Mouse (Mus musculus): ENCODE measurements around the gene Mcm3ap.

The Mcm3ap gene

DNA sequence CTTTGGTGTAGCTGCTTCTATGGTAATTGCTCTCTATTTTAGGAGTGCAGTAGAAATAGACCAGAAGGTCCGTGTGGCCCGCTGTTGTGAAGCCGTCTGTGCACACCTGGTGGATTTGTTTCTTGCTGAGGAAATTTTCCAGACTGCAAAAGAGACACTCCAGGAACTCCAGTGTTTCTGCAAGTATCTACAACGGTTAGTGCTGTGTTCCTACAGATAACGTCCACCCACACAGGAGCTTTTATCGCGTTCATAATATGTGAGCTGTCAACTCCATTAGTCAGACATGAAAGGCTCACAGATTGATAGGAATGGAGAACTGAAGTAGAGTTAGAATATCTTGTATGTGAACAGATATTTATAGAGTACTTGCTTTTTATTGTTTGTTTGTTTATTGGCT, 27.6 kb downstream of the Mcm3ap start:
- DNase-seq = no peak

- no peak for DNase-seq
Observed at GRCm38 (mm10) chr10:76497522-76497921, 28.8 kb downstream of the Mcm3ap start.

GRCm38 (mm10) chr10:76504271-76504943, 35.7 kb downstream of the Mcm3ap start:
- DNase-seq = no peak

- no peak for DNase-seq
Observed at GRCm38 (mm10) chr10:76505865-76506264, 37.1 kb downstream of the Mcm3ap start.

- DNase-seq = no peak
Observed at GRCm38 (mm10) chr10:76512965-76513583, 44.3 kb downstream of the Mcm3ap start.

GRCm38 (mm10) chr10:76530922-76531321, 62.2 kb downstream of the Mcm3ap start:
- no peak for DNase-seq

GRCm38 (mm10) chr10:76531375-76531774, 62.6 kb downstream of the Mcm3ap start, which contains the start of gene Lss:
TSS of gene Lss (plus strand) at chr10:76531588.
- DNase-seq = peak; percentile 98

DNA sequence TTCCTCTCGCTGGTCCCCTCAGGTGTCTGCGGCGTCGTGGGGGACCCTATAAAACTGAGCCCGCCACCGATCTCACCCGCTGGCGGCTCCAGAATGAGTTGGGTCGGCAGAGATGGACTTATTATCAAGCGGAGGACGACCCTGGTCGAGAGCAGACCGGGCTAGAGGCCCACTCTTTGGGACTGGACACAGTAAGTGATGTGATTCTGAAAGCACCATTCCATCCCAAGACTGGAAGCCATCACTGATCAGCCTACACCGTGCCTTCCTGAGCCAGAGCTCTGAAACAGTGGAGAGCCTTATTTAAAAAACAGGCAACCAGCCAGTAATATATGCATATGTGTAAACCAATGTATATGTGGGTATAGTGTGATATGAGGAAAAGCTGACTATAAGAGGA, 63.1 kb downstream of the Mcm3ap start:
- DNase-seq = no peak

- no peak for DNase-seq
Observed at GRCm38 (mm10) chr10:76535526-76535925, 66.8 kb downstream of the Mcm3ap start.

DNA sequence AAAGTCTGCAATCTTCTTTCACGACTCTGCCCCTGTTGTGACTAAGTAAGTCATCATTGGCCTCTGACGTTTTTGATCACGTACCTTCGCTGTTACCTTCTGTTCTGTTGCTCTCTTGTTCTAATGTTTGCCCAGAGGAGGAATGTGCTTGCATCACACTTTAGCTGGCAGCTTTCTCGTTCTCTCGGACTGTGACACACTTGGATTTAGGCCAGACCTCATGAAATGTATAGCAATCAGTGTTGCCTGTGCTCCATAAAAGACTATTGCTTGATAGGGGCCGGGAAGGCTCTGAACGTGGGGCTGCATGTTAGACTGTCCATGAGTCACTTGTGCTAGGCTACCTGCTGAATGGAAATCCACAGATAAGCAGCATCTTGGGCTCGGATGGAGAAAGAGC, 68.9 kb downstream of the Mcm3ap start:
- no peak for DNase-seq

GRCm38 (mm10) chr10:76541336-76542085, 72.8 kb downstream of the Mcm3ap start:
- no peak for DNase-seq

DNA sequence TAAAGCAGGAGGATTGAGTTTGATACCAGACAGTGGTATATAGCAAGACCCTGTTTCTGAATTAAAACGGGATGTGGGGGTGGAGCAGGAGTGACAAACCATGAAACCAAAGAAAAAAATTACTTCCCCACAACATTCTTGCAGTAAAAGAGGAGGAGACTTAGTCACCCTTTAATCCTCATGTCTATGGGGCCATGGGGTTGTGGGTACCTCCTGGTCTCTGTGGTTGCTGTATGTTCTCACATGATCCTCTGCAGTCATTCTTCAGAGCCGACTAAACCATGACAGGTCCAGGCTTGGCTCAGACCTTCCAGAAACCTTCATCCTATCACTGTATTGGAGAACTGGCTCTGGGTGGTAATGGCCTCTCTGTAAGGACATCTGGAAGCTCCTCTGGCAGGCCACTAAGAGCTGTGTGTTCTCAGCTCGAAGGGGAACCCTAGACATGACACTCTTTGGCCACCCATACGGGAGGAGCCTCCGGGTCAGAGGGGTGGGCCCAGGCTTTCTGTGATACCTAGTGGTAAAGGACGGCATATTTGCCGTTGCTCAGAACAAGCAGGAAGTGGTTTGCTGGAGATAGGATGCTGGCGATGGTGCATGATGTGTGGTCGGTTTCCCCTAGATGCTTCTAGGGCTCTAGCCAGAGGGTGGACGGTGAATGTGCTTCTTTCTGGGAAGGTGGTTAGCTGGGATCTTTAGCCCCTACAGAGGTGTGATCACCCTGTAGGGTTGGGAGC, 74.1 kb downstream of the Mcm3ap start:
- DNase-seq = no peak

DNA sequence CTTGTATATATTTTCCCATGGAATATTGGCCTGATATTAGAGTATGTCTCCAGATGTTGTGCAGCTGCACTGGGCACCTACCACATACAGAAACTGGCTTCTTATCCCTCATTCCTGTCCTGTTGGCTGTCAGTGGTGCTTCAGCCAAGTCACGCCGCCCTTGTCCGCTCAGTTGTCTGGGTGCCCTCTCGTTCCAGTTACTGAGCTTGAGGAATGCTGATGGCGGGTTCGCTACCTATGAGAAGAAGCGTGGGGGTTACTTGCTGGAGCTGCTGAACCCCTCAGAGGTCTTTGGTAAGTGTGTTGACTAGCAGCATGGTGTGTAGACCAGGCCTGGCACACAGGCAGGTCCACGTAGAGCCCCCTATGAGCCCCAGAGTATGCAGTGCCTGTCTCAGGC, 77.8 kb downstream of the Mcm3ap start:
- DNase-seq = no peak

DNA sequence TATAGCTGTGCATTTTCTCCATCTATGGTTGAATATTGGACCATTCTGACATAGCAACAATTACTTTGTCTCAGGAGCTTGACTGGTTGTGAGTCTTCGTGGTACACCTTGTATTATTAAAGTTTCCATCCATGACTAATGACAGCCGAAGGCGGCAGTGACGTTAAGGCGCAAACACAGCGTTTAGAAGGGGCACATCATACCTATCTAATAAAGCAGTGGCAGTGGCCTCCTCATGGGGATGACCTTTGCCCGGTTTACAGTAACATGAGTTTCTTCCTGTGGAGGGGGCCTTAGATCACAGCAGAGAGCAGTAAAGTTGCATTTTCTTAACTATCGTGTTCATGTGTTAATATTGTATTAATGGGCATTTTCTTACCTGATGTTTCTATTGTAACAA, 79.5 kb downstream of the Mcm3ap start:
- no peak for DNase-seq

GRCm38 (mm10) chr10:76550458-76550857, 81.7 kb downstream of the Mcm3ap start:
- no peak for DNase-seq

GRCm38 (mm10) chr10:76551556-76551955, 82.8 kb downstream of the Mcm3ap start:
- no peak for DNase-seq

DNA sequence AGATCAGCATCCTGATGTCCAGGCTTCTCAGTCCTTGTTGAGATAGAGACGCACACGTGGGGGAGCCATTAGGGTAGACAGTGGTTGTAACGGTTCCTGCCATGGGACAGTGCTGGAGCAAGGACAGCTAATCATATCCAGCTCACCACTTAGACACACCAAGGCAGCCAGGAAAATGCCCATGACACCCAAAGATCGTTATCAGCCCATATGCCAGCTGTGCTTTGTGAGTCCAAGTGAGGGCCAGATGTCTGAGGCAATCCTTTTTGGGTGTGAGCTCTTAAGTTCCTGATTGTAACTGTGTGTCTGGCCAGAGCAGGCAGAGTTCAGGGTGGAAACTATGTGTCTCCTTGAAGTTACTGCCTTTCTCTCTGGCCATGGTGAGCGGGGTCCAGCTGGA, 85.3 kb downstream of the Mcm3ap start:
- DNase-seq = no peak

DNA sequence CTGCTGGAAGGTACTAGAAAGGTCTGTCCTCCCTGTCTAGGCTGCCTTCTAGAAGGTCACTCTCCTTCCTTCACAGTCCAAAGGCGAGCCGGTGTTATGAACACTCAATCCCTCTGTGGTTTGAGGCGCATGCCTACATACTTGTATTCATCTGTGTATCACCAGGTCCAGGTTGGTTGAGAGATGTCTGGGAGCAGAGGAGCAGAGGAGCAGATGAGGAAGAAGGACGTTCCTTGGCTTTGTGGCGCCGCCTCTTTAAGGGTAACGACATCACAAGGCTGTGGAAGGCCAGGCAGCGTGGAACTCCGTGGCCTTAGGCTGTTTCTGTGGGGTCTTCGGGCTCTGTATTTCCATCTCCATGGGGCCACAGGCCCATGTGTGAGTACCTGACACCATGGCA, 93.2 kb downstream of the Mcm3ap start, which contains the start of gene Spatc1l:
Gene Spatc1l, plus strand, starts transcription at position 301 of the 400 bp plus-strand sequence.
- DNase-seq = no peak

All from right cerebral cortex, postnatal 25 days (tissue).